Mouse (Mus musculus): ENCODE measurements around the gene Cox6b1. TPM values are rescaled to one million over a fixed set of nuclear protein-coding genes. Genes with fewer than 3 reads are reported as not detected.

Cox6b1 gene
- polyA plus RNA-seq, 1 experiment, result 1,575 TPM

DNA sequence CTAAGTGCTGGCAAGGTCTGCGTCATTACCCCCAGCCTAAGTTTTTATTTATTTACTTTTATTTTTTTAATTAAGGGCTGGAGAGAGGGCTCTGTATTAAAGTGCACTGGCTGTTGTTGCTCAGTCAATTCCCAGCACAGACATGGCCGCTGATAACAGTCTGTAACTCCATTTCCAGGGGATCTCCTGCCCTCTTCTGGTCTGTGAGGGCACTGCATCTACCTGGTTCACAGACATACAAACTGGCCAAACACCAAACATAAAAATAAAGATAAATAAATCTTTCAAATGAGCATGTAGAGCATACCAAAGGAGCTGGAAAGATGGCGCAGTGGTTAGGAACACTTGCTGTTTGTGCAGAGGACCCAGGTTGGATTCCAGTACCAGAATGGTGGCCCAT, 6.7 kb downstream of the Cox6b1 start:
- no peaks in the 10 kb centered on the region for H3K27me3 ChIP-seq (replicated peaks; ENCODE audit: control insufficient read depth, insufficient read depth, low read length)
- H3K4me1 ChIP-seq (ENCODE audit: control insufficient read depth, insufficient read depth, low read length), result 0 out of 2 replicates have a peak, but pooled peaks cover 3% of the 10 kb centered on the region
- no peak overlapping the region for H3K27ac ChIP-seq (ENCODE audit: insufficient read depth, low read depth, low read length)
- no peak overlapping the region for H3K4me3 ChIP-seq (ENCODE audit: insufficient read depth, low read depth, low read length)
- 90% methylated on average over 3 of the region's 3 CpGs for WGBS
- H3K36me3 ChIP-seq (ENCODE audit: control insufficient read depth, insufficient read depth, low read length), result peaks cover 8% of the 10 kb centered on the region; the same call in 1 of the 2 replicates
- DNase-seq, result no peak
- TF ChIP-seq CTCF (conservative IDR thresholded peaks at IDR 0.05; ENCODE audit: insufficient read depth, insufficient read length, low read depth, low read length) (peak; percentile 60), POLR2A (IDR thresholded peaks at IDR 0.05; ENCODE audit: low read depth, low read length) (no peak)

DNA sequence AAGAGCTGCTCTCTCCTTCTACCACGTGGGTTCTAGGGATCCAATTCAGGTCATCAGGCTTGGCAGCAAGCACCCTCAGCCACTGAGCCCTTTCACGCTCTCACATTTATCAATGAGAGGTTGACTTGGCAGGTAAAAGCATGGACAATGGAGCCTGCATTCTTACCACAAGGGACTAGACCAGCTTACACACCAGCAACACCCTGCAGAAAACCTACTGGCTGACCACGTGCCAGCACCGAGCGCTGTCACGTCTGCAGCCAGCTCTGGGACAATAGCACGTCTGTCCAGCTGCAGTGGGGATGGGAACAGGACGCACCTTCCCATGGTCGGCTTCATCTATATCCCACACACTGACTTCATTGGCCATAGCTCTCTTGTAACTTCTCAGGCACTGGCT, 7.3 kb downstream of the Cox6b1 start:
- no peak overlapping the region for H3K4me3 ChIP-seq (ENCODE audit: insufficient read depth, low read depth, low read length)
- no peaks in the 10 kb centered on the region for H3K27me3 ChIP-seq (replicated peaks; ENCODE audit: control insufficient read depth, insufficient read depth, low read length)
- DNase-seq, result no peak
- WGBS, result 94% methylated on average over 9 of the region's 9 CpGs
- no peak overlapping the region for H3K27ac ChIP-seq (ENCODE audit: insufficient read depth, low read depth, low read length)
- TF ChIP-seq POLR2A (IDR thresholded peaks at IDR 0.05; ENCODE audit: low read depth, low read length), result no peak
- no peak for TF ChIP-seq CTCF (conservative IDR thresholded peaks at IDR 0.05; ENCODE audit: insufficient read depth, insufficient read length, low read depth, low read length)
- H3K4me1 ChIP-seq (ENCODE audit: control insufficient read depth, insufficient read depth, low read length), result 0 out of 2 replicates have a peak, but pooled peaks cover 3% of the 10 kb centered on the region
- H3K36me3 ChIP-seq (ENCODE audit: control insufficient read depth, insufficient read depth, low read length), result peaks cover 6% of the 10 kb centered on the region; the same call in 1 of the 2 replicates

DNA sequence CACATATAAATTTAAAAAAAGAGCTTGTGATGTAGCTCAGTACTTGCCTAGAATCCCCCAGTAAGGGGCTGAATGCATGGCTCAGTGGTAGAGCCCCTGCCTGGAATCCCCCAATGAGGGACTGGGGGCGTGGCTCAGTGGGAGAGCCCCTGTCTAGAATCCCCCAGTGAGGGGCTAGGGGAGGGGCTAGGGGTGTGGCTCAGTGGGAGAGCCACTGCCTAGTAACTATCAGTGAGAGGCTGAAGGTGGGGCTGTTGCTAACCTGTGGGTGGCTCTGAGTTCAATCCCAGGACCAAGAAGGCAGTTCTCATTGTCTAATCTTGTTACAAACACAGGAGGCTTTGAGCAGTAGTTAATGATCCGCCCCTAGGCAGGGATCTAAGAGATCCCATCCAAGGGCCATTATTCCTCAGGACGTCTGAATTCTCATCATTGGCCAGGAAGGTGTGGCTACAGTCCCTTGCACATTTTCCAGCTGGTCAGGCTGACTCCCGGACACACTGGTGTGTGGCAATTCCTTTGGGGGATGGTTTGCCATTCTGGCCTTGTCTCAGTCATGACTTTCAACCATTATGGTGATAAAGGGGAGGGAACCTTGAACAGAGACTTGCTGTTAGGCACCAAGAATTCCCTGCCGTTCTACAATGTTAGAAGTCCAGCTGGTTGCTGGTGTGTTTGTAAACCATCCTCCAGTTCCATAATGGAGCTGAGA, 10.7 kb downstream of the Cox6b1 start:
- TF ChIP-seq POLR2A (IDR thresholded peaks at IDR 0.05; ENCODE audit: low read depth, low read length), result no peak
- no peak for TF ChIP-seq CTCF (conservative IDR thresholded peaks at IDR 0.05; ENCODE audit: insufficient read depth, insufficient read length, low read depth, low read length)
- DNase-seq, result no peak
- no peaks in the 10 kb centered on the region; the same call in 1 of the 2 replicates for H3K4me1 ChIP-seq (ENCODE audit: control insufficient read depth, insufficient read depth, low read length)
- peaks cover 4% of the 10 kb centered on the region; the same call in 1 of the 2 replicates for H3K36me3 ChIP-seq (ENCODE audit: control insufficient read depth, insufficient read depth, low read length)
- no peaks in the 10 kb centered on the region for H3K27me3 ChIP-seq (replicated peaks; ENCODE audit: control insufficient read depth, insufficient read depth, low read length)
- no peak overlapping the region for H3K4me3 ChIP-seq (ENCODE audit: insufficient read depth, low read depth, low read length)
- no peak overlapping the region for H3K27ac ChIP-seq (ENCODE audit: insufficient read depth, low read depth, low read length)
- 54% methylated on average over 5 of the region's 5 CpGs for WGBS

DNA sequence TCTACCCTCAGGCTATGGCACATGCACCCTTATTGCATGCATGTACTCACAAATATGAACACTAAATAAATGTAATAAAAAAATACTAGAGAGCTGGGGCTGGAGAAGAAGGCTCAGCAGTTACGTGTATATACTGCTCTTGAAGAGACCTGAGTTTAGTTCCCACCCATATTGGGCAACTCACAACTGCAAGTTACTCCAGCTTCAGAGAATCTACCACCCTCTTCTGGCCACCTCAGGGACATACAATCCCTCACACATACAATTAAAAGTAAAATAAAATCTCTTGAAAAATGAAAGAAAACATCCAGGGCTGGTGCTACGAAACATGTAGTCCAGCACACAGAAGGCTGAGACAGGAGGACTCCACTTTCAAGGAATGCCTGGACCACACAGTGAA, 11.5 kb downstream of the Cox6b1 start:
- H3K4me3 ChIP-seq (ENCODE audit: insufficient read depth, low read depth, low read length), result no peak overlapping the region
- H3K27me3 ChIP-seq (replicated peaks; ENCODE audit: control insufficient read depth, insufficient read depth, low read length), result no peaks in the 10 kb centered on the region
- 63% methylated on average over 2 of the region's 2 CpGs for WGBS
- H3K27ac ChIP-seq (ENCODE audit: insufficient read depth, low read depth, low read length), result no peak overlapping the region
- 0 out of 2 replicates have a peak, but pooled peaks have one; percentile 13 for TF ChIP-seq CTCF (conservative IDR thresholded peaks at IDR 0.05; ENCODE audit: insufficient read depth, insufficient read length, low read depth, low read length)
- no peak for TF ChIP-seq POLR2A (IDR thresholded peaks at IDR 0.05; ENCODE audit: low read depth, low read length)
- no peak for DNase-seq
- peaks cover 4% of the 10 kb centered on the region; the same call in 1 of the 2 replicates for H3K36me3 ChIP-seq (ENCODE audit: control insufficient read depth, insufficient read depth, low read length)
- H3K4me1 ChIP-seq (ENCODE audit: control insufficient read depth, insufficient read depth, low read length), result no peaks in the 10 kb centered on the region; the same call in 1 of the 2 replicates

DNA sequence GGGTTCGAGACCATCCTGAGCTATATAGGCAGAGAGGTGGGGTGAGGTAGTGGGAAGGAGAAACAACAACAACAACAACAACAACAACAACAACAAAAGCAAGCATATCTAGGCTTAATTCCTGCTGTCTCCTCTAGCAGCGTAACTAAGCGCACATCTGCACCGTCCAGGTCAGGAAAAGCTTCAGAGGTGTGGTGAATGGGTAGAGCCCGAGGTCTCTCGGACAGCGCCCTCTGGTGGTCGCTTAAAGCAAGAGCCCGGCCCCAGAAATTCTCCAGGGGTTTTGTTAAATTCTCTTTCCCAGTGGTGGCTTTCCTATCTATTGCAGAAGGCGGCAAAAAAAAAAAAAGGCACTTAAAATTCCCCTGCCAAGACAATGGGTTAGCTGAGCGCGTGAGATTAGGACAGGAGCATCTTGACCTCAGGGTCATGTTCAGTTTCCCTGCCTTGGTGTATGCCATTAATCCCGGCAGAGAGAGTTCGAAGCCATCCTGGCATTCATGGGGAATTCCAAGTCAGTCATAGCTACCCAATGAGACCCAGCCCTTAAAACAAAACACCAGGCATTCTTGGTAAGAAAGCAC, 12.3 kb downstream of the Cox6b1 start:
- TF ChIP-seq CTCF (conservative IDR thresholded peaks at IDR 0.05; ENCODE audit: insufficient read depth, insufficient read length, low read depth, low read length) (peak; percentile 62), POLR2A (IDR thresholded peaks at IDR 0.05; ENCODE audit: low read depth, low read length) (no peak)
- H3K36me3 ChIP-seq (ENCODE audit: control insufficient read depth, insufficient read depth, low read length), result no peaks in the 10 kb centered on the region; the same call in 1 of the 2 replicates
- H3K27ac ChIP-seq (ENCODE audit: insufficient read depth, low read depth, low read length), result no peak overlapping the region
- DNase-seq, result peak; percentile 73
- H3K4me3 ChIP-seq (ENCODE audit: insufficient read depth, low read depth, low read length), result no peak overlapping the region
- no peaks in the 10 kb centered on the region for H3K27me3 ChIP-seq (replicated peaks; ENCODE audit: control insufficient read depth, insufficient read depth, low read length)
- no peaks in the 10 kb centered on the region; the same call in 1 of the 2 replicates for H3K4me1 ChIP-seq (ENCODE audit: control insufficient read depth, insufficient read depth, low read length)
- 20% methylated on average over 14 of the region's 14 CpGs for WGBS

DNA sequence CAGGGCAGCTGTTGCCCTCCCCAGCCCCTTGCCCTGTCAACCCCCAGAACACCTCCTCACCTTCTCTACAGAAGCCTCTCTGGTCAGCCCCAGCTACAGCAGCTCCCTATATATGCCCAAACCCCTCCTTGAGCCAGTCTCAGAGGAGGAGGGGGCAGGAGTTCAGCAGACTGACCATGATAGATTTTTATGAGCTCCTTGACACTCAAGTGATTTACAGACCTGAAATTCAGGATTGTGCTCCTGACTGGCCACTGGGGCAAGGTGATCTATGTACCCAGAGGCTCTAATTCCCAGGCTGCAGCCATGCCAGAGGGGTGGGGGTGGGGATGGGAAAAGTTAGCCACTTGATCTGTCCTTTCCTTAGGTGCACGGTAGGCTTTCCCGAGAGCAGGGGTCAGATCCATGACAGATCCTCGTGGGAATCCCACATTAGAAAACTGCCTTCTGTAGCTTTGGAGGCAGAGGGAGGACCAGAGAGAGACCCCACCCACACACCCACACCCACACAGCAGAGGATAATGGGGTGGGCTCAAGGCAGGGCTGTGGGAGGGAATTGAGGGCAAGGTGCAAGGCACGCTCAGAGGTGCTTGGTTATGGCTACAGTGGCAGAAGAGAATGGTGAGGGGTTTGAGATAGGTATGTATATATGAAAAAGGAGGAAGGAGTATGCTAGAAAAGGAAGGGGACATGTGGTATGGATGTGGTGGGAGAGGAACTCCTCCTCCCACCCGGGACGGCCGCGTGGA, 13.1 kb downstream of the Cox6b1 start, which contains the start of gene Upk1a:
TSS of gene Upk1a (minus strand) at position 194 of the 749 bp plus-strand sequence.
- no peaks in the 10 kb centered on the region for H3K27me3 ChIP-seq (replicated peaks; ENCODE audit: control insufficient read depth, insufficient read depth, low read length)
- DNase-seq, result no peak
- 25% methylated on average over 8 of the region's 8 CpGs for WGBS
- H3K4me3 ChIP-seq (ENCODE audit: insufficient read depth, low read depth, low read length), result no peak within 1 kb of the TSS
- no peaks in the 10 kb centered on the region; the same call in 1 of the 2 replicates for H3K4me1 ChIP-seq (ENCODE audit: control insufficient read depth, insufficient read depth, low read length)
- TF ChIP-seq POLR2A (IDR thresholded peaks at IDR 0.05; ENCODE audit: low read depth, low read length) (no peak), CTCF (conservative IDR thresholded peaks at IDR 0.05; ENCODE audit: insufficient read depth, insufficient read length, low read depth, low read length) (no peak)
- no peaks in the 10 kb centered on the region; the same call in 1 of the 2 replicates for H3K36me3 ChIP-seq (ENCODE audit: control insufficient read depth, insufficient read depth, low read length)
- H3K27ac ChIP-seq (ENCODE audit: insufficient read depth, low read depth, low read length), result no peak within 1 kb of the TSS

All from kidney, adult 2 months (tissue).